Mouse (Mus musculus): ENCODE data around the gene H3f3b.
"Not testable (repeated sequence)": the region's sequence is repeated elsewhere in the genome, so short reads cannot be mapped to it uniquely, and the experiment has no call there.

H3f3b gene

DNA sequence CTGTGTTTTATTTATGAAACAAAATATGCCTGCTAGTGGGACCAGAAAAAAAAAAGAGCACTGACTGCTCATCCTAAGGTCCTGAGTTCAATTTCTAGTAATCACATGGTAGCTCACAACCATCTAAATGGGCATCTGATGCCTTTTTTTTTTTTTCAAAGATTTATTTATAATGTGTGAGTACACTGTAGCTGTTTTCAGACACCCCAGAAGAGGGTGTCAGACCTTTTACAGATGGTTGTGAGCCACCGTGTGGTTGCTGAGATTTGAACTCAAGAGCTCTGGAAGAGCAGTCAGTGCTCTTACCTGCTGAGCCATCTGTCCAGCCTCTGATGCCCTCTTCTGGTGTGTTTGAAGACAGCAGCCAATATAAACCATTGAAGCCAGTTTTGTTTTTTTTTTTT lies 7.2 kb downstream of the H3f3b start:
- DNase-seq, result no peak

DNA sequence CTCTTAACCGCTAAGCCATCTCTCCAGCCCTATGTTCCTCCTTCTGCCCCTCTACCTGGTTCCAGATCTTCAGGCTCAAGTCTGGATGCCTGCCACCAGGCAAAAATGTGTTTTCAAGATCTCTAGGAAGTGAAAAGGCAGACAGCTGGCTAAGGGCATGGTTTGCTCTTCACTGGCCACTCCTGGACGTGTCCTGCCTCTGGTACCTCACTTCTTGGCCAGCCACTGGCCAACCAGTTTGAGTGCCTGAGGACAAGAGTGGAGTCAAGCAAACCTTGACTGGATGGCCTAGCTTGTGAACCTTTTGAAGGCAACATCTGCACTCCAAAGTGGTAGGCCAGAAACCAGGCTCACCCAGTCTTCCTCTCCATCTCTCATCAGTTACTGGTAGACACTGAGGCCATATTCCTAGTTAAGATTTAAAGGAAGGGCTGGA lies 7.8 kb downstream of the H3f3b start:
- no peak for DNase-seq

GRCm38 (mm10) chr11:116019360-116019791 lies 8.4 kb downstream of the H3f3b start:
- no peak for DNase-seq

- DNase-seq, result not testable (repeated sequence)
Observed at GRCm38 (mm10) chr11:116018867-116019266, 8.9 kb downstream of the H3f3b start.

DNA sequence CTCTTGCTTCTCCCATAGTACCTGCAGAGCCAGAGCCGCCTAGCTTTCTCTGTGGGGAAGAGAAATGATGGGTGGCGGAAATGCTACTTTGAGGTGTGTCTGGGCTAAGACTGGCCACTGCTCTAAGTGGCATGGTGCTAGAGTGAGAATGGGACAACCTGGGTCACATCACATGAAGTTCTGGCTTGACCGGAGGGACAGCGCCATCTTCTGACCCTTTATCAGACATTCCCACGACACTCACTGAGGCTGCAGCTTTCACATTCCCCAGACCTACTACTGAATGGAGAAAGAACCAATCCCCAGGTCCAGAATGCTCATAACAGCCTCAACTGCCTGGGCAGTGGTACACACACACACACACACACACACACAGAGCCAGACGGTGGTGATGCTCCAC lies 9.7 kb downstream of the H3f3b start:
- no peak for DNase-seq

GRCm38 (mm10) chr11:116014821-116015220 lies 12.9 kb downstream of the H3f3b start:
- no peak for DNase-seq

- peak; percentile 75 for DNase-seq
Observed at GRCm38 (mm10) chr11:116012262-116012947, 15.4 kb downstream of the H3f3b start, which contains the start of gene Galk1. Gene Galk1 (minus strand): TSS chr11:116012719.

GRCm38 (mm10) chr11:116011529-116012261 lies 16.1 kb downstream of the H3f3b start:
- no peak for DNase-seq

DNA sequence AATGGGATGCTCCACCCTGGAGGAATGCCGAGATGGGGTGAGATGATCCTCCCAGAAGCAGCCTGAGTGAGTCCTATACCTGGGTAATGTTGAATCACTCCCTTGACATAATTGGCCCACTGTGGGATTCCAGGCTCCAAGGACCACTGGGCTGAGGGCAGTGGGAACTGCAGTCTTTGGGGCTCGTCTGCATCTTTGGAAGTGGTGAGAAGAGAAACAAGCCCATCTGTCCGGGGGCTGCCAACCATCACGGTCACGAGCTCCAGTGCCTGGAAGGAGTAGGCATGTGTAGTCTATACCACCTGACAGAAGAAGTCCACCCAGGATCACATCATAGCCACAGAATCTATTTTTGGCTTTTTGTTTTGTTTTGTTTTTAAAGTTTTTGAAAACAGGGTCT lies 16.8 kb downstream of the H3f3b start:
- DNase-seq, result no peak

DNA sequence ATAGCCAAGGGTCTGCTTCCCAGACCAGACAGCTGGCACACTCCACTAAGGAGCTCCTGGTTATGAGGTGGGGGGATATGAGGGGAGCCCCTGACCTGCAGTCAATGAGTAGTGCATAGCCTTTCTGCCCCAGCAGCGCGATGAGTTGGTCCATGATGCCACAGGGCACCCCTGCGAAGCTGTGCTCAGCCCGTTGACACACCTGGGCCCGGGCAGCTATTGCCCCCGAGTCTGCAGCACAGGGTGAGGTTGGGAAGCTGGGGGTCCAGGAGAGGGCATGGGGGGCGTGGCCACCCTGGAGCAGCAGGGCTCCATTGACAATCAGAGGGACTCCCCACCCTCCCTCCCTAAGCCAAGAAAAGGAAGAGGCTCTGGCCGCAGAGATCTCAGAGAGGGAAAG lies 17.6 kb downstream of the H3f3b start:
- DNase-seq, result no peak

GRCm38 (mm10) chr11:116009661-116010060 lies 18.1 kb downstream of the H3f3b start:
- DNase-seq, result no peak

DNA sequence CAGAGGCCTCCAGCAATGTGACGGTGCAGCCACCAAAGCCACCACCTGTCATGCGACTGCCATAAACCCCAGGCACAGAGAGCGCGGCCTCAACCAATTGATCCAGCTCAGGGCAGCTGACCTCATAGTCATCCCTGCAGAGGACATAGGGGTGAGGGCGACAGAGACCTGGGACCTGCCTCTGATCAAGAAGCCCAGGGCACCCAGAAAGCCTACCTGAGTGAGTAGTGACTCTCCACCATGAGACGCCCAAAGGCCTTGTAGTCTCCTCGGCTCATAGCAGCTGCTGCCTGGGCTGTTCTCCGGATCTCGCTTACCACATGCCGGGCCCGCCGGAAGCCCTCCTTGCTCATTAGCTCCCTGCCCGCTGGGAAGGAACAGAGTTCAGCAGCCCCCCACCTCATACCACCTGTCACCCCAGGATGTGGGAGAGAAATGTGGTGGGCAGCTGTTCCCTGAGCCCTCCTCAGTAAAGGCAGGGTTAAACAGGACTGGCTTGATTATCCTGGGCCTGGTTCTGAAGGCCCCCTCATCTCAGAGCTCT lies 18.9 kb downstream of the H3f3b start:
- no peak for DNase-seq

GRCm38 (mm10) chr11:116008411-116008810 lies 19.4 kb downstream of the H3f3b start:
- DNase-seq, result no peak

- no peak for DNase-seq
Observed at GRCm38 (mm10) chr11:116007095-116007850, 20.5 kb downstream of the H3f3b start.

- no peak for DNase-seq
Observed at GRCm38 (mm10) chr11:116005701-116006419, 21.9 kb downstream of the H3f3b start.

- DNase-seq, result peak; percentile 72
Observed at GRCm38 (mm10) chr11:116004840-116005700, 22.7 kb downstream of the H3f3b start.

GRCm38 (mm10) chr11:116004186-116004823 lies 23.5 kb downstream of the H3f3b start:
- no peak for DNase-seq

DNA sequence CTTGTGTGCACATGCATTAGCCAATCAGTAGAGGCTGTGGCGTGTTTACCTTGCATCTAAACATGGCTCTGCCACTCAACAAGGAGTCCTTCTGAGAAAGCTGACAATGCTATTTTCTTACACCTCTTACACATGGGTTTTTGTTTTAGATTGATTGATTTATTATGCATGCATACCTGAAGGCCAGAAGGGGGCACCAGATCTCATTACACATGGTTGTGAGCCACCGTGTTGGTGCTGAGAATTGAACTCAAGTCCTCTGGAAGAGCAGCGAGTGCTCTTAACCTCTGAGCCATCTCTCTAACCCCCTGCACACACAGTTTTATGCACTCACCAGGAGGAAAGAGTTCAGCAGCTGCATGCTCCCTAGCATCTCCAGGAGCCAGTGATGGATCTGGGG lies 24.9 kb downstream of the H3f3b start:
- DNase-seq, result no peak

GRCm38 (mm10) chr11:116001725-116002124 lies 26.0 kb downstream of the H3f3b start:
- no peak for DNase-seq

- DNase-seq, result no peak
Observed at GRCm38 (mm10) chr11:116000607-116001006, 27.2 kb downstream of the H3f3b start.

GRCm38 (mm10) chr11:115999538-116000143 lies 28.1 kb downstream of the H3f3b start:
- peak; percentile 86 for DNase-seq
